Mouse (Mus musculus) frontal cortex, adult 2 months (tissue): ENCODE results near the gene Poln. TPM values are rescaled to one million over a fixed set of nuclear protein-coding genes. Genes with fewer than 3 reads are reported as not detected.
A peak's percentile ranks its signal among the peaks of the same experiment; 100 is the strongest.

ENCODE experiments used
- DNase-seq, 2 experiments: peaks; one replicate each; pipeline ENCODE4 v3.0.0; 2022; ENCODE audit warnings: low spot score in 1 of 2; ENCODE audit errors: extremely low spot score in 1 of 2
- polyA plus RNA-seq: library from polyadenylated mRNA; depleted of rRNA; stranded (reverse); fragments of >200 nt; gene quantifications from 2 replicates; pipeline ENCODE4 v1.2.3, GENCODE M21; 2012

Poln gene
- polyA plus RNA-seq, 1 experiment = 1.2 TPM

GRCm38 (mm10) chr5:34187601-34188316, 18.5 kb upstream of the Poln start, which contains the start of gene Mxd4:
TSS of gene Mxd4 (minus strand) at chr5:34187720.
- DNase-seq = peak; percentile 99 to 100

DNA sequence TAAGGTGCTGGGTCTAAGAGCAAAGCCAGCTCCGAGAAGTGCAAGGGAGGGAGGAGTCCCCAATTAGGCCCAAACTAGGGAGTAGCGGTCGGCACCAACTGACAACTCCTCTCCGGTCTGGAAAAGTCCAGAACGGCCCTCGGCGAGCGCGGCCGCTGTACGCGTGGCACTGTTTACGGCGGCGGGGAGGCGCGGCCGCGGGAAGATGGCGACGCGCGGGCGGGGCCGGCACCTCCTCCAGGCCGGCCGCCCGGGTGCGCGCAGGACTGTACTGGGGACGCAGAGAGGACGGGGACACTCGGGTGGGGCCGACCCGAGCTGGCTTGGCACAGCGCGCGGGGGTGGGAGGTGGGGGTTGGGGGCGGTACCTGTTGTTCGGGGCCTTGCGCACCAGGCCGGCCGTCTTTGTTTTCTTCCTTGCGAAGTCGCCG, 17.7 kb upstream of the Poln start:
- no peak for DNase-seq

GRCm38 (mm10) chr5:34186391-34186790, 17.1 kb upstream of the Poln start:
- DNase-seq = no peak

DNA sequence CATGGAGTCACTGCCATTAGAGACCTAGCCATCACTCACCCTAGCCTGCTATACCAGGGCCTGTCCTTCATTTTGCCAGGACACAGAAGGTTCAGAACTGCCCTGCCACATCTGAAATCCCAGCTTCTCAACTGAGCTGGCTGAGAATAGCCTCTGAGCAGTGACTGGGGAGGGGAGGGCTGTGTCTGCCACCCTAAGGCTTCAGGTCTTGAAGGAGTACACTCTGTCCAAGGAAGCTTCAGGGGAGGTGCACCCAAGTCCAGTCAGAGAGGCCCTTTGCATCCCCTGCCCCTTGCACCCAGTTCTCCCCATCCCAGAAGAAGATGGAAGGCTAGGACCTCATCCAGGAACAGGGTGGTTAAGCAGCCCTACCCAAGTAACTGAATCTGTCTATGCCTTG, 16.5 kb upstream of the Poln start:
- DNase-seq = no peak

- no peak for DNase-seq
These were observed 15.9 kb upstream of the Poln start for GRCm38 (mm10) chr5:34185051-34185580.

DNA sequence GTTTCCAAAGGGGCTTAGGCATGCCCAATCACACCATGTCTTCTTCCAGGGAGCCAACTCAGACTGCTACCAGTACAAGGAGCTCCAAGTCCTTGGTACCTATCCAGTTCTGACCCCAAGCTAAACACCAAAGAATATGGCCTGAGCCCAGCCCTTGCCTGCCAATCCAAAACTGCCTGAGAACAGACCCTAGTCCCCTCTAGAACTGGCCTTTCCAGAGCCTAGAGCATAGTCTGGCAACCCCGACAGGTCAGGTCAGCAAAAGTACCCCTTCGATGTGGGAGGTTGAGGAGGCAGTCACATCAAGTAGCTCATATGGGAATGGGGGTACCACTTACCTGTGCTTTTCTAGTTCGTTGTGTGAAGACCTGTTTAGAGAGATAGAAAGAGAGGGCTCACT, 14.7 kb upstream of the Poln start:
- no peak for DNase-seq

DNA sequence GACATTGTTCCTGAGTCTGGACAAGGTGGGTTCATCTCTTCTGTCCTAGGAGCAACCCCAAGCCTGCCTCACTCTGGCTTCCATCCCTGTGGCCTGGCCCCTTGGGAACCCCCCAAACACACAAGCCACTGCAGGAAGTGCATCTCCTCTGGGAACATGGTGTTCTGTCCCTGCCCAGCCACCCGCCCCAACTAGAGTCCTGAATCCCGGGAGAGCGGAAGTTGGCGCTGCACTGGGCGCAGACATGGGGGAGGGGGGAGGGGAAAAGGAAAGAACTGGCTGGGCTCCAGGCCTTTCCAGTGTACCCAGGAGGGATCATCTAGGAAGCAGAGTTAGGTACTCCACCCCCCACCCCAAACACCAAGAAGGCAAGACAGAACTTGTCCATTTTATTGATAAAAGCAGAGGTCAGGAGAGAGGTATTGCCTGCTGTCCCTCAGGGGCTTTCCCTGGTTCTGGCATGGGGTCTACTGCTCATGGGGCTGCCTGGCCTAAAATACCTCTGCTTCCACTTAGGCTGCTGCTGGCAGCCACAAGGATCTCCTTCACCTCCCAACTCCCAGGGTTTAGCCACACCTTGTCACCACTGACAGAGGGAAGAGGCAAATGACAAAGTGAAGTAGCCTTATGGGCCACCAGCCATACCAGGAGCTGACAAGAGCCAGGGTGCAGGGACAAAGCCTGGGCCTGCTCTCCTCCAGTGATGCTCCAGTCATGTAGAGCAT, 14.1 kb upstream of the Poln start:
- DNase-seq = no peak

DNA sequence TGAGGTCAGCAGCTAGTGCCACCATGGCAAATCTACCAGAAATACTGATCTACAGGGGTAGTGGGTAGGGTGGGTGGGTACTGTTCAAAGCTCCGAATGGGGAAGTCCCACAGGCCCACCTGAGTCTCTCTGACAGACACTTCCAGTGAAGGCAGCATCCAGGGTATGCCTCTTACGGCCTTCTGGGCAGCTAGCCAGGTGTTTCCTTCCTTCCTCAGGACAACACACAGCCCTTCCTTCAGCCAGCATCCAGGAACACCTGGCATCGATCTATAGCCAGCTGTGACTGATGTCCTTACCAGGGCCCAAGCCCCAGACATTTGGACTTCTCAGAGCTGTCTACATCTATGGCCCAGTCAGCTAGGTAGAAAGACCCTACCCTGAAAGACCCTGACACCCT, 13.2 kb upstream of the Poln start:
- no peak for DNase-seq

DNA sequence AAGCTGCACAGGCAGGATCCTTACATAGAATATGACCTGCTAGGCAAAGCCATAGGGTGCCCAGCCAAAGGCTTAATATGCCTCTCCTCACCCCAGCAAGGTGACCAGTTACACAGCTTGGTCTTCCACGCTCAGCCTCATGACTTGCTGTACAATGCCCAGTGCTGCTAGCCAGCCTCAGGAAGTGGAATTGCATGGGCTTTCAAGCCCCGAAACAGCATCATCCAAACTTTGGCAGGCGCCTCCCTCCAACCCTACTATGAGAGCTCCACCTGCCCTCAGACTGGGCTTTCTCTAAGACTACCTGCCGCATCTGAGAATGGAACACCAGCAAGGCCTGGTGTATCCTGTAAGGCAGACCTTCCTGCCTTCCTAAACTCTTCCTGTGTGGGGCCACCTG, 8.6 kb upstream of the Poln start:
- DNase-seq = no peak

DNA sequence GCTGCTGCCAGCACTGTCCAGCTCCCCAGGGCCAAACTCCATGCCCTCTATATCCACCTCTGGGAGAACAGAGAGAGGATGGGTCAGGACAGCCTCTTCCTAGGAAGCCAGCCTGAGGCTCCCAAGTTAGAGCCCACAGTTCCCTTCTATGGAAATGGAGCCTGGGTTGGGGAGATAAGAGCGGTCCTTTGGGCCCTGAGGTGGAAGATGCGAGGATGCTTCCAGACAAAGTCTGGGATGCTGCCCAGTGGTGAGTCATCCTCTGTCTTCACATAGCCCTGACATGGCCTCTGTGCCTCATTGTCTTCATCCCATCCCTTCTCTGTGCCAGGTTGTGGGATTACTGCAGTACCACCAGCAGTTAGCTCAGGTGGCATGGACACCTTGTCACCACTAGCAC, 7.8 kb upstream of the Poln start:
- DNase-seq = no peak

DNA sequence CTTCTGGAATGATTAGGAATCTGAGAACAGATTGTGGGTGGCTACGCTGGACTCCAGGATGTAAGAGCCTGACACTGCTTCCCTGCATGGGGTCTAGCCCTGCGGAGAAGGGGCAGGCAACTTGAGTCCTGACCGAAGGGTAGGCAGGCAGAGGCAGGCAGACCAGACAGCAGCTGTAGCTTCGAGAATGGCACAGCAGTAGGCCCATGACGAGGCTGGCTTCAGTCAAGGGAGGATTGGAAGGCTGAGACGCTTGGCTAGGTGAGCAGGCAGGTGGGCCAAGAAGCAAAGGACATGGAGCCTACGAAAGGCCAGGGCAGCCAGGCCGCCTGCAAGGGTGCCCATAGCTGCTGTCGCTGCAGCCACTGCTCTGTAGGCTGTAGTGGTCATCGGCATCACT, 7.4 kb upstream of the Poln start:
- no peak for DNase-seq

DNA sequence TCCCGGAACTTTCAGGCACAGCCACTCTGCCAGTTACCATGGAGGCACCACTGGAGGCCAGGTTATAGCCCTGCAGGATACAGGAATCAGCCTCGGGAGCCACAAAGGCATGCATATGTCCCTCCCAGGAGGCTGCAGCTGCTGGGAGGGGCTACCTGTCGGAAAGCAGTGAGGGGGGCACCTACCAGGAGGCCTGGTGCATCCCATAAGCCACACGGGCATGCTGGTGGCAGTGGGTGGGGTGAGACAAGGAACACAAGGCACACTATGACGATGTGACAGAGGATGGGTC, 6.1 kb upstream of the Poln start:
- DNase-seq = no peak

DNA sequence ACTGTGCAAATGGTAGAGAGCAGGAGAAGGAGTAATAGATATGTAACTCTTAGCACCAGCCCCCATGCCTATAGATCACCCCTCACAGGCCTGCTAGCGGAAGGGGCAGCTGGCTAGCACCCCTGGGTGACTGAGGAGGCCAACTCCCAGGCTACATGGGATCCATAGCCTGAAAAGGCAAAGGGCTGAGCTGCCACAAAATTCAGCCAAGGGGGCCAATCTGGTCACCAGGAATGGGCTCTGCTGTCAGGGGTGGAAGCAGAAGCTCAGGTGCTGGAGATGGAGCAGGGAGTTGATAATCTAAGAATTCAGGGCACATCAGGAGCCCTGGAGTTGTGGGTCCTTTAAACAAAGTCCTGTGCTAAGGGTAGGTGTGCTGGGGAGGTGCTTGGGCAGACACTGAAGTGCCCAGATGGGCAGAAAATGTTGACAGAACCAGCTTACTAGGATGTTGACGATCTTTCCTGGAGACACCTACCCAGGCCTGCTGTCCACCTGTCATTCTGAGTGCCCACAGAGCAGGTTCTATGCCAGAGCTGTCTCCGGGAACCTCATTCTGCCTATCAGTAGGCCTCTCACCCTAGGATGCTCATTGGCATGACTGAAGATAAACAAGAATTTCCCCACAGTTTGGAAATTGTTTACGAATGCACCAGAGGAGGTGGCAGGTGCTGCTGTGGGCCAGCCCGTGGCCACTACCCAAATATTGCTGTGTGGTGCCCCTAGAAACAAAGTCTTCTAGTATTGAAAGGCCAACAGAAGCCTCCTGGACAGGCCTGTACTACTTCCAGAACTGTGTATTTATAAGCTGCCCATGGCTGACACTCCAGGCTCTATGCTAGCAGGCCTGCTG, 5.5 kb upstream of the Poln start:
- DNase-seq = no peak

DNA sequence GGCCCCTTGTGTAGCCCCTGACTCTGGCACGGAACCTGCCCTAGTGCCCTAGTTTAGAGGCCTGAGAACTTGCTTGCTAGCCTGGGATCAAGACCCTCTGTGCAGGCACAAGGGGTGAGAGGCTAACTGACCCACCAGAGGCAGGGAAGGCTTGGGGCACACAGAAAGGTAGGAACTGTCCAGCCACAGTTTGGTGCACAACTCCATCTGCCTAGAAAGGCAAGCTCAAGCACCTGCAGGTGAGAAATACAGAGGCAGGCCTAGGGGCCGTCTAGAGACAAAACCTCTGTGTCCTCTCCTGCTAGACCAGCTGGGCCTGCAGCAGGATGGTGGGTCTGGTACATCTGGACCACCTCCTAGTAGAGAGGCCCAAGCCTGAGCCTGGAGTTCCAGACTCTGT, 4.8 kb upstream of the Poln start:
- no peak for DNase-seq

DNA sequence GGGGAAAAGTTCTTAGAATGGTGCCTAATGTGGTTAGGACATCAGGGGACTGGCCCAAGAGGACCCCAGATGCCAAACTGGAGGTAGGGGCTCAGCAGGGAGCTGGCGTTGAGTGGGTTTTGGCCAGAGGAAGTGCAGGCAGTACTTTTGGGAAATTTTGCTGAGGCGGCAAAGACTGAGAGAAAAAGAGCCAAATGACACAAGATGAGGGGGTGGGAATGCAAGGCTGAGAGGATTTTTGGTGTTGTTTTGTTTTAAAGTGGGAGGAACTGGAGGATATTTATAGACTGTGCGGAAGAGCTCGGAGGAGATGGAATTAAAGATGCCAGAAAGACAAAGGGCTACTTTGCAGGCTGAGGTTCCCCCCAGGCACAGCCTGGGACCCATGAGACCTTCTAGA, 1.5 kb upstream of the Poln start:
- peak in 1 of 2 experiments; percentile 56 for DNase-seq

DNA sequence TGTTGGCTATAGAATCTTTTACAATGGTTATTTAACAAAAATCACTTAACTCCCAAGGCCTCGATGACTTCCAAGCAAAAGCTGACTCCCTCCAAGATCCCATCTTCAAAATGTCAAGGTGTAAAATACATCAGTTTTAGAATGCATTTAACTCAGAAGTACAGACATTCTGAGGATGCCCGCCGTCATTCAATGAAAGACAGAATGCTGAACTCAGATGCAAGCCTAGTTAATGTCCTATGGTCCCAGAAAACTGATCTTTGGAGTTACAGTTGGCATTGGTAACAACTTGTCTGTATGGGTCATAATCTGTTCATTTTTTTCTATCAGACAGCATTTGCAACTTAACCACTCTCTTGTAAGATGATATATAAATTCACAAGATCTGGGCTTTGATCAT, 706 bp upstream of the Poln start:
- no peak for DNase-seq

DNA sequence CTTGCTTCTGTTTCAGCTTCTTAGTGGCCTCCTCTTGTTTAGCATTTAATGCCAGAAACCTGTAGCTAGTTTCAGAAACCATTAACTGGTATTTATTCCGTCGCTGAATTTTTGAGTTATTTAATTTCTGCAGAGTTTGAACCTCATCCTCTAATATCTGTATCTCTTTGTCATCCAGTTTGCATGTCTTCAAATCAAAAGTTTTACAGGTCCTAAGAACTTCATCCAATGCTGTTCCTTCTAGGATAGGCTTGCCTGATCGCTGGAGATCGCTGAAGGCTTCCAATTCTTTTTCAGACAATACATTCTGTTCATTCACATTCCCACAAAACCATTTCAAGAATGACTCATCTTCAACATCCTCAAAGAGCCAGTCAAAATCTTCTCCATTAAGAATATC, 1.4 kb downstream of the Poln start:
- no peak for DNase-seq

DNA sequence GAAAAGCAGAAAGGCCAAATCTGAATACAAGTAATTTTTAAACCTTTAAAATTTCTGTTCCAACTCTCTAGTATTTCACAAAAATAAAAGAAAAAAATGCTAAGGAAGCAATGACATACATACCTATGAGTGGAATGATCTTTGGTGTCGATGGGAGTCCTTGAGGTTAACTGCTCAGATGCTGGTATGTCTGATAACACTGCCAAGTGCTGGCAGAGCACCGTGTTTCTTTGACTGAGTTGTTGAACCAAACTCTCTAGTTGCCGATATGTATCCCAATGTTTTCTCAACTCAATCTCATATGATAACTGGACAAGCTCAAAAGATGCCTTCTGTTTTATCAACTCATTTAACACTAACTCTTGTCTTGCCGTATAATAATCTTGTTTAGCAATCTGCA, 3.5 kb downstream of the Poln start:
- DNase-seq = no peak

- DNase-seq = no peak
These were observed 20.8 kb downstream of the Poln start for GRCm38 (mm10) chr5:34148476-34148875.

DNA sequence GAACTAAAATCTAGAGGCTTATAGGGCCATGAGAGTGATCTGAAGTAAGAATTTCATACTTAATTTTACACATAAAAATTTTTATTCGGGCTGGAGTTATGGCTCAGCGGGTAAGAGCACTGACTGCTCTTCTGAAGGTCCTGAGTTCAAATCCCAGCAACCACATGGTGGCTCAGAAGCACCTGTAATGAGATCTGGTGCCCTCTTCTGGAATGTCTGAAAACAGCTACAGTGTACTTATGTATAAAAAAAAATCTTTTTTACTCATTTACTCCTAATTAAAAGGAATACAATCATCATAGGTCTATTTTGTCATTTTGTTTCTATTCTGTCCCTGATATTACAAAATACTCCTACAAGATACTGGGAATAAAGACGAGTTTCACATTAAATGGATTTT, 21.7 kb downstream of the Poln start:
- peak in 1 of 2 experiments; percentile 17 for DNase-seq

DNA sequence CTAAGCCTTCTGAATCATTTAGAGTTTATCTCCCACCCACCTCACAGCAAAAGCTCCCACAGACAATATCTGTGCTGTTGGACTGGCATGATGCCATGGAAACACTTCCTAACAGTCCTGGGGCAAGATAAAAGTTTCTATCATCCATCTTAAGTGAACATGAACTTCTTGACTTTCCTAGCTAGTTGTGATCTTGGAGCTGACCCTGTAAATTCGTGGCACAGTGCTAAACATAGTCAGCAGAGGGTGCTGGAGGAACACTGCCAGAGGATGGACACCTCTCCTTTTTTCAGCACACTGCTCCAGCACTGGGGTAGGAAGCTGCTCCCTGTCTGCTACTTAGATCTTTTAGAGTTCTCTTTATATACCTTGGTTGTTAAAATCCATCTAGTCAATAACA, 29.5 kb downstream of the Poln start:
- peak; percentile 3 to 53 for DNase-seq
